Mouse (Mus musculus) CH12F3 (cell line): ENCODE data around the gene Btg3.

Experiments
- in situ Hi-C: fragments of 300-500 bp; cut with MboI; formaldehyde crosslinking; loops from 2 replicates; pipeline ENCODE4 v1.14.3; 2020; ENCODE audit warnings: low sequenced_read_pairs

Gene Btg3

GRCm38 (mm10) chr16:78347328-78347926 lies 29.6 kb downstream of the Btg3 start:
- in situ Hi-C loops, result no loop called here

GRCm38 (mm10) chr16:78346662-78347327 lies 30.2 kb downstream of the Btg3 start:
- in situ Hi-C loops, result no loop called here

GRCm38 (mm10) chr16:78343792-78344191 lies 33.2 kb downstream of the Btg3 start:
- in situ Hi-C loops, result no loop called here

- in situ Hi-C loops, result no loop called here
Observed at GRCm38 (mm10) chr16:78342767-78343166, 34.2 kb downstream of the Btg3 start.

DNA sequence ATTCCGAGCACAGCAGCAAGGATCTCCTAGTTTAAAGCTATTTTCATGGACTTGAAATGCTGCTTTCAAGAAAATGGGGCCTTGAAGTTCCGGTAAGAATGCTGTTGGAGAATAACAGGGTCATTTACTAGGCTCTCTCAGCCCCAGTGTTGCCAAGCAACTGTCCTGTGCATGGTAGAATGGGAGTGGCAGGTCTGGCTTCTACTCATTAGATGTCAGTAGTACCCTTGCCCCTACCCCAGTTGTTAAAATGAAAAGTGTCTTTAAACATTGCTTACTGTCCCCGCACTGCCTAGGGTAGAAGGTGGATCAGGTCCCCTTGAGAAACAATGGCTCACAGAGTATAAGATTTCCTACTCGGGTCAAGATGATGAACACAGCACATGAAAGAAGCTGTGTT lies 35.6 kb downstream of the Btg3 start:
- in situ Hi-C loops, result no loop called here

GRCm38 (mm10) chr16:78337226-78337625 lies 39.8 kb downstream of the Btg3 start:
- in situ Hi-C loops, result no loop called here

DNA sequence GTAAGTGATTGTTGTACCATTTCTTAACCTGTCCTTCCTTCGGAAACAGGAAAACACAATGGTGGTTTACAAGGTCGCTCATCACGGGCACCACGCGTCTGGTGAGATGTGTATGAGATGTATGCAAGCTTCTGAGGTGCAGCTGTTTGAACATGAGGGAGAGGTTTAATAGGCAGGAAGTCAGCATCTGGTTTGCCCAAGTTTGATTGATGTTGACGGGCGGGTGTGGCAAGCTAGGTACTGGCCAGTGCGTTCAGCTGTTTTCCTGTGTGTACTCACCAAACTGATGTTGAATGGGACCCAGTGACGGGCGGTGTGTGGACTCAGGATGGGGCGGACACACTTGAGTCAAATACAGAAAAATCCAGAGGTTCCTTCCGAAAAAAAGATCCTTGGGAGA lies 49.0 kb downstream of the Btg3 start:
- in situ Hi-C loops, result no loop called here

DNA sequence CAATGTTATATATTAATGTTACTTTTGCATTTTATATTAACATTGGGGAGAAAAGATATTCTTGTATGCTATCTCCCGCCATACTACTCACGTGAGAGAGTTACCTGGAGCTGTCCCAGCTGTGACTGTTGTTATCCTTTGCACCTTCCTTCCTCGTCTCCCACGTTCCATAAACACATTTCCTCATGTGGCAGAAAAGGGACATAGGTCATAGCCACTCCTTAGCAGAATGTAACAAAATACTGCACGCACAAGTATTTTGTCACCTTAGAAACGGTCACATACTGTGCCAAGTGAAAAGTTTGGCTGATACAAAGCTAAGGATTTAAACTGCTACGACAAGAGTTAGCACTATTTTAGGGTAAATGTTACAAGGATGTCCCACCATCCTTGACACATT lies 49.4 kb downstream of the Btg3 start:
- in situ Hi-C loops, result no loop called here

DNA sequence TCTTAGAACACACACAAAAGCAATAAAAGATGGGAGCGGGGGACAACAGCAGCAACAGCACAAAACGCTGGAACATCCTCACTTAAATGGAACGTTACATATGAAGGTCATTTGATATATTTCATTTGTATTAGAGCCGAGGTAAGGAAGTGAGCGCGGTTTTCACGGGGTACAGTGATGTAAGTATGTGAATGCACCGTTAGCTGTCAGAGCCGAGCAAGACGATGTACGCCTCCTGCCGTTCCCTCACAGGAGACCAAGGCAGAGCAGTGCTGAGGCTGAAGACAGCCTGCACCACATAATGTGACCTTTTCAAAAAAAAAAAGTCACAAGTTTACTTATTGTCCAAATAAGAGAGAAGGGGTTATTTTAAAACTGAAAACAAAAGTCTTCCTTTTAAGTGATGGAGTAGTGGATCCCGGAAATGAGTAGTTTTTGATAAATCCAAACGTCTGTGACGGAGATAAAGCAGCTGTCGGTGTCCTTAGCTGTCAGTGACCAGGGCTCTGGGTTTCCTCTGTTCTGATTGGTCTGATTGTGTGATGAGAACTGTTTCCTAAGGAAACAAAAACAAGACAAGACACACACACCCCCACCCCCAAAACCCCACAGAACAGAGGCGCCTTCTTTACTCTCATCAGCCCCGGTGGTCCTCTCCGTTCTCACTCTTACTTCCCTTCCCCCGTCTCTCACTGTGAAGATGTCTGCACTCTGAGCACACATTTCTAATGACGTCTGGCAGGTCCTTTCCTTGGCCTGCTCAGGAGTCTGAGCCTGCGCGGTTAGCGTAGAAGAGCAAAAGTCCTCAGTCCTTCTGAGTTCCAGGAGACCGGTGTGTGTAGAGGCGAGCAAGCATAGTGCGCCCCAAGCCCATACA lies 50.8 kb downstream of the Btg3 start:
- in situ Hi-C loops, result no loop called here

GRCm38 (mm10) chr16:78322140-78322539 lies 54.9 kb downstream of the Btg3 start:
- in situ Hi-C loops, result no loop called here

DNA sequence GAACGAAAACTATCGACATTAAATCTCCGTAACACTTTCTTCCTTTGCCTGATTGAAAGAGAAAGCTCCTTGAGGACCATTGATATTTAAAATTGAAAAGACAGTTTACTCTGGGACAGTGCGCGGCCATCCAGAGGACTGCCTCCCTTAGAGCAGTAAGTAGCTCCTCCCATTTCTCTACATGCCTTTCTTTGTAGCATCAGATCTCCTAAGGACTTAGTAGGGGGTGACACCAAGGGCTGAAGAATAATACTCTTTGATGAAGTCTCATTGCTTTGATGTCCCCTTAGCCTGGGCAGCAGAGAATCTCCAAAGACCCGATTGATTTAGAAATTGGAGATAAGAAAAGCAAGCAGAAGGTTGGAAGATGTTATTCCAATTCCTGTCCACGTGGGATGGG lies 55.4 kb downstream of the Btg3 start:
- in situ Hi-C loops, result no loop called here

DNA sequence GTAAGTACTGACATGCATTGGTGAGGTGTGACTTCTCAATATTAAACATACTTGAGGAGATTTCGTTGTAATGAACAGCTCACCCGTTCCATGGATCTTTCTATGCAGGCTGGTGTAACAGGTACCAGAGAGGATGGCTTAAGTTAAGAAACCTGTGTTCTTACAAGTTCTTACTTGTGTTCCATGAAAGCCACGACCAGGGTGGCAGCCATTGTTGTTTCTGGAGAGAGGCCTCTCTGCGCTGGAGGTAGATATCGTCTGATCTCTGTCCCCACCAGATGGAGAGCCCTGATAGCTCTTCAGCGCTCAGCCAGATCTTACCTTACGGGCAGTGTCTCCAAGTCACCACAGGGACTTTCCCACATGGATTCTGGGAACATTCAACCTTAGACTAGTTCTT lies 57.3 kb downstream of the Btg3 start:
- in situ Hi-C loops, result no loop called here

GRCm38 (mm10) chr16:78317960-78318359 lies 59.0 kb downstream of the Btg3 start:
- in situ Hi-C loops, result no loop called here

DNA sequence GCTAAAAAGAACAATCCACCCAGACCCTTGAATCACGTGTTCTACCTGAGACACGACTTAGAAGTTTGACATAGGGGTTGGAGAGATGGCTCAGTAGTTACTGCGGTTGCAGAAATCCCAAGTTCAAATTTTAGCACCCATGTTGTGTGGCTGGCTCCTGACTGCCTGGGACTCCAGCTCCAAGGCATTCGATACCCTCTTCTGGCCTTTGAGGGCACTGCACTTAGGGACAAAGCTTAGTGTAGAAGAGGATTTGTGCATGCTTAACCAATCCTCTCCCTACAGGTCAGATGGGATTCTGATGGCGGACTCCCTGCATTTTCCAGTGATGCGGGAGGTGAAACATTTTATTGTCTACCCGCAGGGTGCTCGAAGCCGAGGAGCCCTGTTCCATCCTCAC lies 60.1 kb downstream of the Btg3 start:
- in situ Hi-C loops, result no loop called here

GRCm38 (mm10) chr16:78314026-78314425 lies 63.0 kb downstream of the Btg3 start:
- in situ Hi-C loops, result no loop called here

DNA sequence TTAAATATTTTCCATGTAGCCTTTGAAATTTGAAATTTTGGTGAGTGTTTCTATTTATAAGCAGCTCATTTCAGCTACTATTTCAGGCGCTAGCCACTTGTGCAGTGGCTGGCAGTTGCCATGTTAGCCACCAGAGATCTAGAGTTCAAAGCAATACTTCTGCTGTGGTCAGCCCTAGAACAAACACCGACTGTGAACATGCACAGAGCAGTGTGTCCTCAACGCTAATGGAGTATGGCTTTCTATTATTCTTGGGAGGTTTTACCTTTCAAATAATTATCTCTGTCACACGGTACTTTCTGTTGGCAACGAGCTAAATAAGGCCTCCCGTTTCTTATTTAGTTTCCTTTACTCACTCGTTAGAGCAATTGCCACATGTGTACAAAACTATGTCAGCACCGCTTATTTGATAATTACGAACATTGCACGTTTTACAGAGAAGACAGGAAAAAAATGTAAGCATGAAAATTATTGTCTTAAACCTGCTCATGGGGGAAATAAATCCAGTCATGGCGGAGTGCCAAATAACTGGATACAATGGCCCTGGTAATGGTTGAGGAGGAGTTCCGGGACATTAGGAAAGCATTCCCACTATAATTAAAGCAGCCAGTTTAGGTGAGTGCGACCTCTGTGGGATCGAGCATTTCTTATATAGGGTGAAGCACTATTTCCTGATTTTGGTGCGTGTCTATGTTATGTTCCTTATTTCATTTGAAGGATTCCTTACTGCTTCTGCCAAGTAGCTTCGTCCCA lies 63.7 kb downstream of the Btg3 start:
- in situ Hi-C loops, result no loop called here

DNA sequence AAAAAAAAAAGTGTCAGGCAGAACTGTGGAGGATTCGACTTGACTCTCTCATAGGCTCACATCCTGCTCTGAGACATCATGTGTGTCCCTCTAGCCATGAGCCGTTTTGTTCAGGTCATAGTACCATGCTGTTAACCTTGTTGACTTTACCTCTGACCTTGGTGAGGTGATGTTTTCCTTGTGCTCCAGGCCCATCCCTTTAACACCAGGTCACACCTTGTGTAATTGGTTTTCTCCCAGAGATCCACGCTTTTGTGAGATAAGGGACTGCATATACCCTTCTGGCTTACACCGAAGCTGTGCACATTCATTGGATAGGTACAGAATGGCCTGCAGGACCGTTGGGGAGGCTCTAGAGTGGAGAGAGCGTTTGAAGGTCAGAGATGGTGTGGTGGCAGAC lies 67.7 kb downstream of the Btg3 start:
- in situ Hi-C loops, result no loop called here

DNA sequence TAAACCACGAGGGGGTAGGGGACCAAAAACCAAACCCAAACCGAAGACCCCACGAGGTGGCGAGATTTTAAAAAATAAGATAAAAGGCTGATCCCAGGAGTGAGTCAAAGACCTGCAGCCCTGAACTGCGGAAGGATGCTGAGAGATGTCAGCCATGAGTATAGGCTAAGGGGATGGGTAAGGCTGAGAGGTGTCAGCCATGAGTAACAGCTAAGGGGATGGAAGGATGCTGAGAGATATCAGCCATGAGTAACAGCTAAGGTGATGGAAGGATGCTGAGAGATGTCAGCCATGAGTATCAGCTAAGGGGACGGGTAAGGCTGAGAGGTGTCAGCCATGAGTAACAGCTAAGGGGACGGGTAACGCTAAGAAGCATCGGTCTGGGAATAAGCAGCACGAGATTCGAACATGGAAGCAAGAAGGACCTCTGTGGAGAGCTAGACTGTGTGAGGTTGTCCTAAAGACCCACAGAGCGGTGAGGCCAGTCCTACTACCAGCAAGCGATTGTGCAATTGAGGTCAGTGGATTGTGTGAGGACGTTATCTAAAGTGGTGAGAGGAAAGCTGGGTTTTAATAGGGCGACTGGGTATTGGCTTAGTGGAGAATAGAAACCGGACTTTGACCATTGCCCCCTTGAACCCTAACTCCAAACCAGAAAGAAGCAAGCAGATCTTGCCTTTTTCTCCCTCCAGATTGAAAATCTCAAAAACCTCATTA lies 69.4 kb downstream of the Btg3 start:
- in situ Hi-C loops, result no loop called here

- in situ Hi-C loops, result no loop called here
Observed at GRCm38 (mm10) chr16:78306606-78307005, 70.4 kb downstream of the Btg3 start.

GRCm38 (mm10) chr16:78305606-78306100 lies 71.3 kb downstream of the Btg3 start:
- in situ Hi-C loops, result no loop called here
